8 mouse cellular contexts compared by ENCODE assay signal in the genomic region with DNA sequence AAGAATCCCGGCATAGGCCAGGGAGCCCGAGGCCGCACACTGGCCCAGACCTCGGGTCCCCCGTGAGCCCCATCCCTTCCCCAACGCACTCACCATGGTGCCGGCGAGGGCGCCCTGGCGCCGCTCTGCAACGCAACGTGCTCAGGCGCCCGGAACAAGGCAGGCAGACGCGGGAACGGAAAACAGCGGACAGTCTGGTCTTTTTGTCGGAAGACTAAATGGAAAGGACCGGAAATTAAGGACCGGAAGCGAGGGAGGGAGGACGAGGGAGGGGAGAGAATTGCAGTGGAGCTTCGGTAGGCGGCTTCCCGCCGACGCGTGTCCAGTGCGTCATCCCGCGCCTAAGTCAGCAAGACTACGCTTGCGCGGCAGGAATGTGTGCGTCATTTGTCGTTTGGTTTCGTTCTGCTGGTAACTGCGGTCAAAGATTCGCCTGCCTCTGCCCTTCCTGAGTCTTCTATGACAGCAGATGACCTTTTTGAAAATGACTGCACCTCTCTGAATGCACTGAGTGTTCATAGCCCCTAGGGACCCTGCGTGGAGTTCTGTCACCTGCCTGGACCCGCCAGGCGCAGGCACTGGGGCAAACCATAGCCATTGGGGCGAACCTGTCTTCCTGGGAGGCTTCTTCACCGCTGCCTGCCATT. TPM values are rescaled to one million over a fixed set of nuclear protein-coding genes. Genes with fewer than 3 reads are reported as not detected.
DNase-seq lines count a peak whose midpoint lies in the region; ATAC-seq and TF ChIP-seq lines count a peak whose summit lies in the region.

TSS of gene Isy1 (minus strand) at position 248 of the 647 bp plus-strand sequence.

- peak within 1 kb of the TSS; percentile 90 for H3K9ac ChIP-seq in hindbrain, embryonic 13.5 days

- H3K27me3 ChIP-seq in Patski: no peaks in the 10 kb centered on the region
- no peaks in the 10 kb centered on the region for H3K27me3 ChIP-seq in hindbrain, embryonic 13.5 days

- under 1% methylated on average over 46 of the region's 46 CpGs for WGBS in hindbrain, embryonic 13.5 days

- no peaks in the 10 kb centered on the region for H3K9me3 ChIP-seq in hindbrain, embryonic 13.5 days

- H3K4me3 ChIP-seq in hindbrain, embryonic 13.5 days: peak within 1 kb of the TSS; percentile 75

- ATAC-seq in Patski: peak; percentile 87
- ATAC-seq in hindbrain, embryonic 13.5 days (ENCODE audit: low FRiP score): peak; percentile 98

- peak within 1 kb of the TSS; percentile 74 for H3K4me2 ChIP-seq in hindbrain, embryonic 13.5 days

- CTCF ChIA-PET in Patski (lab: Charles Lee): no interaction called here

- peaks cover 43% of the 10 kb centered on the region for H3K36me3 ChIP-seq in hindbrain, embryonic 13.5 days

- peak; percentile 86 for DNase-seq in Patski (ENCODE audit: low read depth, low spot score)
- DNase-seq in cerebellum, postnatal 14 days: peak; percentile 94 to 95
- DNase-seq in frontal cortex, postnatal 14 days (ENCODE audit: low spot score in 2 of 2): peak; percentile 92 to 95
- peak; percentile 82 to 90 for DNase-seq in layer of hippocampus, postnatal 25 days (ENCODE audit: extremely low spot score in 1 of 2, low spot score in 1 of 2)
- DNase-seq in lung, postnatal 25 days (ENCODE audit: low spot score): peak; percentile 97
- peak; percentile 96 for DNase-seq in retina, embryonic 14.5 days (ENCODE audit: low spot score)
- DNase-seq in thymus, postnatal 4 days: peak; percentile 88

- H3K4me1 ChIP-seq in hindbrain, embryonic 13.5 days (replicated peaks): peaks cover 20% of the 10 kb centered on the region

- peak within 1 kb of the TSS; percentile 96 for H3K27ac ChIP-seq in hindbrain, embryonic 13.5 days

- TF ChIP-seq CTCF in Patski (IDR thresholded peaks at IDR 0.05): peak; percentile 16

- POLR2A ChIA-PET in Patski (lab: Charles Lee): interaction anchor here (0.6 to 1.3 kb wide), 4 partner anchors 11 to 41 kb away, joined by 3 to 5 read pairs (median 3); partner anchors contain the start of gene Rab43

- in situ Hi-C loops in Patski (cut with MboI; ENCODE audit: low pct_unique_long_range_greater_than_20kb): no loop called here

RNA-seq across cellular contexts. Expression of gene Isy1, which starts in this region (rescaled TPM):
- 59.6 TPM for polyA plus RNA-seq in Patski (2021)
- 25.7 and 33.3 TPM in 2 replicates for polyA plus RNA-seq in hindbrain, embryonic 13.5 days (2015; fragmentation: Nextera tagmentation; extraction: Ambion mirVana)
- total RNA-seq in layer of hippocampus, postnatal 25 days (2021): 10 to 100 TPM; 30.9 to 32.3 TPM

Comparison
In these comparisons a context has a peak if more than half of its experiments do, and no peak if none do; other contexts are left out.
1. Peak in every context shown above with its lines: DNase-seq, ATAC-seq, H3K4me3 ChIP-seq and H3K27ac ChIP-seq.